Mouse (Mus musculus): ENCODE results near the gene Gm973.

- no peak for TF ChIP-seq CTCF (IDR thresholded peaks at IDR 0.05; ENCODE audit: control insufficient read depth, insufficient read depth, insufficient read length)
- no peak for TF ChIP-seq MAX (IDR thresholded peaks at IDR 0.05)
- no peak for TF ChIP-seq CEBPB (IDR thresholded peaks at IDR 0.05; ENCODE audit: low read depth)
- no peak for TF ChIP-seq USF1 (IDR thresholded peaks at IDR 0.05; ENCODE audit: low read depth)
These were observed 28.4 kb upstream of the Gm973 start for GRCm38 (mm10) chr1:59487651-59488051.

All from C2C12 (cell line).